Mouse (Mus musculus): ENCODE measurements at regions not wholly inside any gene's neighbourhood (a gene's known extent, or its start where the extent isn't known, plus 50 kb on each side); places are given as distances from the start of the nearest gene placed in this dataset.
A peak's percentile ranks its signal among the peaks of the same experiment; 100 is the strongest.

DNA sequence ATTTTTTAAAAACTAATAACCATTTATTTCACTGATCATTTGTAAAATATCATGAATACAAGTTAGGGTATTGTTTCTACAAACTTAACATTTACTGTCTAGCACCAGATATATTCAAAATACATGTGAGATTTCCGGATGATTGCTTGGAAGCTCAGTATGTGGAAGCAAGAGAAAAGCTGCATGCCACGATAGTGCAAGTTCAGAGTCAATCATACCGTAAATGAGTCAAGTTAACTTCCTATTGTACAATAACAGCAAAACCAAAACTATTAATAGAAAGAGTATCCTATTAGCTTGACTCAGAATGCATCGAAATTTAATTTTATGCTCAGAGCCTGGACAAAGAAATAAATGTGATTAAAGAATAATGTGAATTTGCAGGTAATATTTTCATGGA lies 1284.6 kb upstream of the Cited2 start:
- H3K27me3 ChIP-seq (ENCODE audit: insufficient read depth, low read length), result no peaks in the 10 kb centered on the region
- H3K4me3 ChIP-seq (ENCODE audit: low read depth, low read length), result no peak overlapping the region
- H3K9me3 ChIP-seq (ENCODE audit: low read length), result no peaks in the 10 kb centered on the region
- no peak for TF ChIP-seq CTCF (IDR thresholded peaks at IDR 0.05)
- ATAC-seq (ENCODE audit: low FRiP score), result no peak
- DNase-seq (ENCODE audit: low spot score), result no peak
- H3K27ac ChIP-seq (ENCODE audit: low read depth, low read length), result no peak overlapping the region
- WGBS, result 69% methylated on average over 4 of the region's 4 CpGs
- H3K4me1 ChIP-seq (ENCODE audit: insufficient read depth, low read length), result 0 out of 2 replicates have a peak, but pooled peaks cover 3% of the 10 kb centered on the region
- H3K4me2 ChIP-seq (ENCODE audit: low read depth, low read length, poor library complexity, severe bottlenecking), result no peak overlapping the region
- no peaks in the 10 kb centered on the region for H3K36me3 ChIP-seq (ENCODE audit: insufficient read depth, low read length)
- no peak overlapping the region for H3K9ac ChIP-seq (replicated peaks; ENCODE audit: low read length, poor library complexity, severe bottlenecking)

DNA sequence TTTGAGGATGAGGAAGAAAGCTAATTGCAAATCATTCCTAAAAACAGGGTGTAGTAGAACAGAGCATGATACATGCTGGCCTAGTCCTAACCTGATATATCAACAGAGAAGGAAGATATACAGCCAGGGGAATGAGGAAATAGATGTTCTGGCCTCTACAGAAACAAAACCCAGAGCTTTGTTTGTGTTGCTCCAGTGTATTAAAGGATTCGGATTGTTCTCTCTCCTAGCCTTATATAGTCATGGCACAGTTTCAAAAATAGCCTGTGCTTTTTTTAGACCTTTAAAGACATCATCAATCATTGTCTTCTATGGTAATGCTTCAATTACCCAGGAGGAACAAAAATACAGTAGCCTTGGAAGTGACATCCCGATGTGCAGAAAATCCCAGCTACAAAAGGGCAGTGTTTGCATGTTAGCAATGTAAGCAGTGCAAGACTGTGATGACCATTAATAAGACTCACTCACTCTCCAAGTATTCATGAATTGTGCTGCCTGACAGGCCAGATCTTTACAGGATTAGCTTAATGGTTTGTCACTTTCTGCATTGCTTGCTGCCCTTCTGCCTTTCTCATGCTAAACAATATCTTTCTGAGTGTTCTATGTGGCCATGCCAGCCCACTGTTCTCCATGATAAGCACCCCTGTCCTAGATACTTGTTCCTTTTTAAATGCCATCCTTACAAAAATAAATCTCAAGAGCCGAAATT lies 1281.9 kb upstream of the Cited2 start:
- WGBS, result 18% methylated on average over 3 of the region's 3 CpGs
- ATAC-seq (ENCODE audit: low FRiP score) (no peak), DNase-seq (ENCODE audit: low spot score) (peak; percentile 2)
- Histone ChIP-seq H3K9ac (replicated peaks; ENCODE audit: low read length, poor library complexity, severe bottlenecking) (no peak overlapping the region), H3K4me3 (ENCODE audit: low read depth, low read length) (no peak overlapping the region), H3K9me3 (ENCODE audit: low read length) (no peaks in the 10 kb centered on the region), H3K4me1 (ENCODE audit: insufficient read depth, low read length) (0 out of 2 replicates have a peak, but pooled peaks cover 3% of the 10 kb centered on the region), H3K27me3 (ENCODE audit: insufficient read depth, low read length) (no peaks in the 10 kb centered on the region), H3K36me3 (ENCODE audit: insufficient read depth, low read length) (no peaks in the 10 kb centered on the region), H3K27ac (ENCODE audit: low read depth, low read length) (no peak overlapping the region), H3K4me2 (ENCODE audit: low read depth, low read length, poor library complexity, severe bottlenecking) (no peak overlapping the region)
- no peak for TF ChIP-seq CTCF (IDR thresholded peaks at IDR 0.05)

DNA sequence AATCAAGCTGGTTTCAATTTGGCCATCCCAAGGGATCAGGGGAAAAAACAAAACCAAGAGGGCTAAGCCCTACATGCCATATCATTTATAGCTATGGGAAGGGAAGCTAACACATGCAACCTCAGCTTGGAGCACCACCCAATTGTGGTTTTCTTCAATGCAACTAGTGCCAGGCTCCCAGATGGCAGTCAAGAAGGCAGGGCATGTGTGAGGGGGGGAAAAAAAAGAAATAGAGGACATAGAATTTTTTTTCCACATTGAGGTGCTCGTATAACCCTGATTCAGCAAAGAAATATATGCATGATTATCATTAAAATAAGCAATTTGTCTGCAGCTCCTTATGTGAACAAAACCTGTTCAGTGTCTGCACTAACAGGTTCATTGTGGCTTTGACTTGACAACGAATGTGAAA lies 1281.4 kb upstream of the Cited2 start:
- Histone ChIP-seq H3K4me1 (ENCODE audit: insufficient read depth, low read length) (0 out of 2 replicates have a peak, but pooled peaks cover 3% of the 10 kb centered on the region), H3K4me2 (ENCODE audit: low read depth, low read length, poor library complexity, severe bottlenecking) (no peak overlapping the region), H3K4me3 (ENCODE audit: low read depth, low read length) (no peak overlapping the region), H3K27me3 (ENCODE audit: insufficient read depth, low read length) (no peaks in the 10 kb centered on the region), H3K36me3 (ENCODE audit: insufficient read depth, low read length) (no peaks in the 10 kb centered on the region), H3K27ac (ENCODE audit: low read depth, low read length) (no peak overlapping the region), H3K9me3 (ENCODE audit: low read length) (no peaks in the 10 kb centered on the region), H3K9ac (replicated peaks; ENCODE audit: low read length, poor library complexity, severe bottlenecking) (no peak overlapping the region)
- 28% methylated on average over 2 of the region's 2 CpGs for WGBS
- no peak for TF ChIP-seq CTCF (IDR thresholded peaks at IDR 0.05)
- no peak for DNase-seq (ENCODE audit: low spot score)
- ATAC-seq (ENCODE audit: low FRiP score), result no peak

DNA sequence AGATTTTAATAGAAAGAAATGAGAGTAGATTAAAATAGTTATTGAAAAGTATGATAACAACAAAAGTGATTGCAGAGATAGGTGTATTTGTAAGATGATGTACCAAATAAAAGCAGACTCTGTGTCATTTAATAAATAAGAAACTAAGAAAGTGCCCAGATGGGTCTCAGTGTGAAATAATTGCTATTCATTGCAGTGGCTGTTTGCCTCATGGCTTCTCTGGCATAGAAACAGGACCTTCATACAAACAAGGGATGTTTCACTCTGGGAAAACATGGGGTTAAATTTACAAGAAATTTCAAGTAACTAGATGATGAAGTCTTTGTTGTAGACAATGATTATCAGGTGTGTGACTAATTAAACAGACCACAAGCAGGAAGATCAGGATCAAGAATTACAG lies 1279.1 kb upstream of the Cited2 start:
- Histone ChIP-seq H3K9me3 (ENCODE audit: low read length) (no peaks in the 10 kb centered on the region), H3K4me3 (ENCODE audit: low read depth, low read length) (no peak overlapping the region), H3K9ac (replicated peaks; ENCODE audit: low read length, poor library complexity, severe bottlenecking) (no peak overlapping the region), H3K36me3 (ENCODE audit: insufficient read depth, low read length) (no peaks in the 10 kb centered on the region), H3K27ac (ENCODE audit: low read depth, low read length) (no peak overlapping the region), H3K4me1 (ENCODE audit: insufficient read depth, low read length) (0 out of 2 replicates have a peak, but pooled peaks cover 3% of the 10 kb centered on the region), H3K4me2 (ENCODE audit: low read depth, low read length, poor library complexity, severe bottlenecking) (no peak overlapping the region), H3K27me3 (ENCODE audit: insufficient read depth, low read length) (no peaks in the 10 kb centered on the region)
- DNase-seq (ENCODE audit: low spot score) (peak; percentile 24), ATAC-seq (ENCODE audit: low FRiP score) (no peak)
- TF ChIP-seq CTCF (IDR thresholded peaks at IDR 0.05), result no peak

DNA sequence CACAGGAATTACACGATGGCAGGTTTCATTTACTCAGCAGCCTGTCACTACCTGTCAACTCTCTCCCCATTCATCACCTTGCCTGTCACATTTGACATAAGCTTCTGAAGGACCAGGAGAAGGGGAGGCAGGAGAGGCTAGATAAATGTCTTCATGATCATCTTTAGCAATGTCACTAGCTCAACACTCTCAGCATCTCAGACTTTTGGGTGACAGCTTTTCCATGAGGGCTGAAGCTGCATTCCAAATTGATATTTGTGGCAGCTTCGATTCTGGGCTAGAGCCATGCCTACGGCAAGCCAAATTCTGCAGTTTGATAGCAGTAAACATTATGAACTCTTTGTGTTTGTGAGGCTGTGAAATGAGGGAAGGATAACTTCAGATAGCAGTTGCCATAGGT lies 1255.1 kb upstream of the Cited2 start:
- no peak for TF ChIP-seq CTCF (IDR thresholded peaks at IDR 0.05)
- Histone ChIP-seq H3K9me3 (ENCODE audit: low read length) (no peaks in the 10 kb centered on the region), H3K4me3 (ENCODE audit: low read depth, low read length) (no peak overlapping the region), H3K9ac (replicated peaks; ENCODE audit: low read length, poor library complexity, severe bottlenecking) (no peak overlapping the region), H3K4me1 (ENCODE audit: insufficient read depth, low read length) (no peaks in the 10 kb centered on the region), H3K36me3 (ENCODE audit: insufficient read depth, low read length) (no peaks in the 10 kb centered on the region), H3K27me3 (ENCODE audit: insufficient read depth, low read length) (no peaks in the 10 kb centered on the region), H3K4me2 (ENCODE audit: low read depth, low read length, poor library complexity, severe bottlenecking) (no peak overlapping the region), H3K27ac (ENCODE audit: low read depth, low read length) (no peak overlapping the region)
- ATAC-seq (ENCODE audit: low FRiP score) (no peak), DNase-seq (ENCODE audit: low spot score) (no peak)
- WGBS, result 74% methylated on average over 3 of the region's 3 CpGs

DNA sequence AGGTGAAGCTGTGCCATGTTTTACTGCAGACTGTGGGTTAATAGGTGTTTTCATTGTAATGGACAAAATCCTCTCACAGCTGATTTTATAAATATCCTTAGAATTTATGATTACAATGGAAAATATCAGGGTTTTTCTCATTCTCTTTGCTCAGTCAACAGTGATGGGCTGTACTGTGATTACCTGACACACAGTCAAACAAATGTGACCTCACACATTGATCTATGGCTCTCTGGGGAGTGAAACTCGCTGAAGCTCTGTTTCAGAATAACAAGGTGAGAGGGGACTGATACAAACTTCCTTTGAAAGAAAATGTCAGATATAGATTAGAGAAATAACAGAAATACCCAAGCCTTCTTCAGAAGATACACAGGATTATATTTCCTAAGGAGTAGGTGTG lies 1253.3 kb upstream of the Cited2 start:
- no peak overlapping the region for H3K4me2 ChIP-seq (ENCODE audit: low read depth, low read length, poor library complexity, severe bottlenecking)
- H3K27me3 ChIP-seq (ENCODE audit: insufficient read depth, low read length), result no peaks in the 10 kb centered on the region
- no peaks in the 10 kb centered on the region for H3K4me1 ChIP-seq (ENCODE audit: insufficient read depth, low read length)
- no peaks in the 10 kb centered on the region for H3K9me3 ChIP-seq (ENCODE audit: low read length)
- no peak overlapping the region for H3K27ac ChIP-seq (ENCODE audit: low read depth, low read length)
- 59% methylated on average over 1 of the region's 1 CpGs for WGBS
- DNase-seq (ENCODE audit: low spot score) (no peak), ATAC-seq (ENCODE audit: low FRiP score) (no peak)
- no peaks in the 10 kb centered on the region for H3K36me3 ChIP-seq (ENCODE audit: insufficient read depth, low read length)
- TF ChIP-seq CTCF (IDR thresholded peaks at IDR 0.05), result no peak
- no peak overlapping the region for H3K4me3 ChIP-seq (ENCODE audit: low read depth, low read length)
- no peak overlapping the region for H3K9ac ChIP-seq (replicated peaks; ENCODE audit: low read length, poor library complexity, severe bottlenecking)

All from midbrain, postnatal 0 days (tissue).